Mouse (Mus musculus) stomach, postnatal 0 days (tissue): ENCODE results near the gene Fip1l1.

Experiments
- CTCF ChIP-seq: IDR thresholded peaks from 2 replicates; pipeline ENCODE4 v1.5.1; 2016; ENCODE audit warnings: antibody characterized with exemption, low read depth, mild to moderate bottlenecking, moderate library complexity
- EP300 ChIP-seq: optimal IDR thresholded peaks from 2 replicates; pipeline ENCODE3; 2016; ENCODE audit warnings: antibody characterized with exemption

- TF ChIP-seq CTCF (no peak), EP300 (no peak)
Measured at GRCm38 (mm10) chr5:74511686-74512085, 23.6 kb upstream of the Fip1l1 start.
